Mouse (Mus musculus): ENCODE measurements around the gene Tpm1.

The Tpm1 gene

GRCm38 (mm10) chr9:67049086-67049824 lies at the start of gene Tpm1:
Gene Tpm1, minus strand, starts transcription at chr9:67049406.
- DNase-seq (ENCODE audit: extremely low spot score, low spot score), result peak; percentile 82

DNA sequence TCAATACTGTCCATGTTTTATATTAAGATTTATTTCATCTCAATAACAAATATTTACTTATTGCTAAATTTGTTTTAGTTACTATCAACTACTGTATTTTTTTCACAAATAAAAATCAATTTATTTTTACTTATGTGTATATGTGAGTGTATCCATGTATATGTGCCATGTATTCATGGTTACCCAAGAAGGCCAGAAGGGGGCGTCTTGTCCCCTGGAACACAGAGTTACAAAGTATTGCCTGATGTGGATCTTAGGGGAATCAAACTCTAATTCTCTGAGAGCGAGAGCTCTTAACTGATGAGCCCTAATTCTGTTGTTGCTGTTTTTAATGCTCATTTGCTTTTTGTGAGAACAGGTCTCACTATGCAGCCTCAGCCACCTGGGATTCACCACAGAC lies 45.2 kb upstream of the Tpm1 start:
- DNase-seq (ENCODE audit: extremely low spot score, low spot score), result no peak

DNA sequence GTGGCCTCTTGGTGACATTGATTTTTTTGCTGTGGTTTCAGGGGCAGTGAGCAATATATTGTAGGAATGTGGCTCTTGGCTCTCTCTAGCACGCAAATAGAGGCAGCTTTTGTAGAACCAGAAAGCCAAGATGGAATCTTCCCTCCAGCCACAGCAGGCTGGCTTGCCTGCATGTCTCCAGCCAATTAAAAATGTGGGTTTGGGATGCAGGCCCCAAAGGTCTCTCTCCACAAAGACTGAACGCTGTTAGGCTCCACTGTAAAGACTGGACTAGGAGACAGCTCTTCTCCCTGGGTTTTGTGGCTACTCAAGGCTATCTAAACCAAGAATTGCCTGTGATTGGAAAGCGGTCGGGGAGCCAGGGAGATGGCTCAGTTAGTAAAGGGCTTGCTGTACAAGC lies 43.0 kb upstream of the Tpm1 start:
- DNase-seq (ENCODE audit: extremely low spot score, low spot score), result no peak

DNA sequence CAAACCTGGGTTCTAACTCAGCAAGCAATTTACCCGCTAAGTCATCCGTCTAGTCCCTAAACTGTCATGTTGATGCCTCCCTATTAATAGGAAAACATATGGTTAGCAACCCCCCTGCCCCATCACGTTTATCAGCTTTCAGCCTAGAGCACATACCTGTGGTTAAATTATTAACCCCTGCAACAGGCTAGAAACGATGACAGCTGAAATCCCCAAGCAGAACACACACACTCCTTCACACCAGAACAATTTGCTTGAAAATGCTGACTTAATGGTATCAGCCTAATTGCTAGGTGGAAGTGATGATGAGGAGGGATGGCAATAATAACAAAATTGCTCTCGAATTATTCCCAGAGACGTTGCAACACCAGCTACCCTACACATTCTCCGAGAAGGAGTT lies 42.4 kb upstream of the Tpm1 start:
- DNase-seq (ENCODE audit: extremely low spot score, low spot score), result no peak

GRCm38 (mm10) chr9:67091151-67091550 lies 41.9 kb upstream of the Tpm1 start:
- no peak for DNase-seq (ENCODE audit: extremely low spot score, low spot score)

DNA sequence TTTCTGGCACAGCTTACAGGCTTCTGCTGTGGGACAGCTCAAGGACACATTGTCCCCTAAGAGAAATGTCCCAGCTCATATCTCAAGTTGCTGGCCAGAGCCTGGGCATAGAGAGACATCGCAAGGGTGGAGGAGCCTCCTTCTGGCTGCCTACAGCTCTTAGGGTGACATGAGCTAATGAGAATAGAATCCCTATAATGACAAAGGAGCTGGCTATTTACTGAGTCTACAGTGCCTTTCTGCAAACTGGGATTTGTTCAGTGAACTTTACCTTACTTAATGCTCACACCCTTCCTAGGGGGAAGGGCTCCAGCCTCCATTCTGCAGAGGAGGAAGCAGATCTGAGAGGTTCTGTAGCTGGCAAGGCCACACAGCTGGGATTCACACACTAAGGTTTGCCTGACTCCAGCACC lies 41.4 kb upstream of the Tpm1 start:
- no peak for DNase-seq (ENCODE audit: extremely low spot score, low spot score)

- DNase-seq (ENCODE audit: extremely low spot score, low spot score), result no peak
Measured at GRCm38 (mm10) chr9:67089167-67089566, 40.0 kb upstream of the Tpm1 start.

- DNase-seq (ENCODE audit: extremely low spot score, low spot score), result no peak
Measured at GRCm38 (mm10) chr9:67083801-67084200, 34.6 kb upstream of the Tpm1 start.

DNA sequence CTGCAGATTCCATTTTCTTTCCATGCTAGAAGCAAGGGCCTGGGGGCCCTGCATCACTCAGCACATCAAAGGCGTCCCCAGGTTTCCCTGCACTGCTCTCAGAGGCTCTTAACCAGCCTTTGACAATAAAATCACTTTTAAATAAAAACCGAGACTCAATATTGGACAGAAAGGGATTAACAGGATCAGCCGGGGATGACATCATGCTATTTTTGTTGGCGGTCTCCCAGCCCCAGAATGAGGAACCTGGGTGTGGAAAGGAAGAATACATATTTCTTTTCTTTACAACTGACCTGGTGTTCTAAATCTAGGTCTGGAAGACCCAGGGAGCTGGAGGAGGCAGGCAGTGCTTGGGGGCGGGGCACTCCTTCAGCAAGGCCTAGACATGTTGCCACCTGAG lies 32.5 kb upstream of the Tpm1 start:
- no peak for DNase-seq (ENCODE audit: extremely low spot score, low spot score)

DNA sequence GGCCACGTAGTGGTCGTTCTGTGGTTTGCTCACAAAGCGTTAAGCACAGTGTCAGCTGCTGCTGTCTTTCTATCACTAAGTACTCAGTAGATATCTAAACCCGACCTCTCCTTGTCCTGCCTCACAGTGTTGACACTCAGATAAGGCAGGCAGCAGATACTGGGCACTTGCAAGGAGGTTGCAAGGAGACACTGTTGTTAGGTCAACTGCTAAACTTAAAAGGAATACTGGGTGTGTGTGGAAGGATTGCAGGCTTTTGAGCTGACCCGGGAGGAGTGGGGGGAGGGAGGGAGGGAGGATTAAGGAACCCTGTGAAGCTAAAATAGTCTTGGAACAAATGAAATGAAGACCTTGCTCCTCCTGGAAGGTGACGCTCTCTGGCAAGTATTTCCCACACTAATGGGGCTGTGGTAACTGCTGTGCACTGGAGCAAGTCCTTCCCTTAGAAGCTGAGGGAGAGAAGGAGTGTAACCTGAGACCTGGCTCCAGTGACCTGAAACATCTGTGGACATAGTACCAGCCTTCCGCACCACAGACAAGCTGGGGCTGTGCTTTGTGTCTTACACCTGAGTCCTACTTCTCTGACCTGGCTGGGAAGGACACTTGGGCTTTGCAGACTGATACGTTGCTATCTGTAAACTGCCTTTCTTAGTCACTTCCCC lies 28.6 kb upstream of the Tpm1 start:
- no peak for DNase-seq (ENCODE audit: extremely low spot score, low spot score)

DNA sequence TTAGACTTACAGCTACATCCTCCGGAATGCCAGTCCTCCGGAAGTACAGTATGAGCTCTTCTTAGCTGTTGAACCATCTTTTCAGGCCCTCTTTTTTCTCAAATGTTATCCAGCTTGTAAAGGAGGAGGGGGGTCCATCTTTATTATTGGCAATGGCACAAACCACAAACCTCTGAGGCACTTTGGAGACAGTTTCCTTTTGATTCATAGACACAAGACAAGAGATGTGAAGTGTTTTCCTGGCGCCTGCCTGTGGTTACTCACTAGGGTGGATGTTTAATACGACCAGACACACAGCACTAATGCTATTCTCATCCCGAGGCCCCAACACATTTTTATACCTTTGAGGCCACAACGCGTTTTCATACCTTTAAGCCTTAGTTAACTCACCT lies 28.1 kb upstream of the Tpm1 start:
- DNase-seq (ENCODE audit: extremely low spot score, low spot score), result no peak

- DNase-seq (ENCODE audit: extremely low spot score, low spot score), result no peak
Measured at GRCm38 (mm10) chr9:67072182-67072581, 23.0 kb upstream of the Tpm1 start.

GRCm38 (mm10) chr9:67071596-67071995 lies 22.4 kb upstream of the Tpm1 start:
- no peak for DNase-seq (ENCODE audit: extremely low spot score, low spot score)

DNA sequence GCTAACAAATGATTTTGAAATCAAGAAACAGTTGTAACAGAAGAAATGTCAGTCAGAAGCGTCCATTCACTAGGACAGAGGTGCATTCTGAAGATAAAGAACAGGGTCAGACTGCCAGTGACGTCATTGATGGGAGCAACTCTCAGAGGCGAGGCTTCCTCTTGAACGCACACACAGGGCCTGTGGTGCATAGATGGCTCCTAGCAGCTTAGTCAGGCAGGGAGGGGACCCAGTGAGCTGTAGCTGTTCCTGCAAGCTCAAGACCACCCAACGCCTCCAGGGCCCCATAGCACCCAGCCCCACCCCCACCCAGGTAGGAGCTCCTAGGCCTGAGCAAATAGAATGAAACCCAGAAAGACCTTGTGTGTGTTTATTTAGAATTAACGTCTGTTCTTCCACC lies 21.9 kb upstream of the Tpm1 start:
- DNase-seq (ENCODE audit: extremely low spot score, low spot score), result no peak

- no peak for DNase-seq (ENCODE audit: extremely low spot score, low spot score)
Measured at GRCm38 (mm10) chr9:67066616-67067015, 17.4 kb upstream of the Tpm1 start.

- no peak for DNase-seq (ENCODE audit: extremely low spot score, low spot score)
Measured at GRCm38 (mm10) chr9:67059714-67060113, 10.5 kb upstream of the Tpm1 start.

DNA sequence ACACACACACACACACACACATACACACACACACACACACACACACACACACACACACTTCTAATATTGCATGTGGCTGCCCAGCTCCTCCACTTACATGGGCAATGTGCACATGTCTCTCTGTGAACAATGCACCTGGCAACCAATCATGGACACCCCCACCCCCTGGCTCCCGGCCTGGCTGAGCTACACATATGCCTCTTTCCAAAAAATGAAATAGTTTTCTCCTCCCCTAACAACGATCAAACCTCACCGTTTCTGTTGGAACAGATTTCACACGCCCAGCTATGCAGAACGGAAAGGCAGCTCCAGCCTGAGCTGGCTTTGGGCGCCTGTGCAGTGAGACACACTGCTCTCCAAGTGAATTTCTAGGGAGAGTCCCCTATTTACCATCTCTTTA lies 9.2 kb upstream of the Tpm1 start:
- no peak for DNase-seq (ENCODE audit: extremely low spot score, low spot score)

GRCm38 (mm10) chr9:67050736-67051337 lies 1.6 kb upstream of the Tpm1 start:
- no peak for DNase-seq (ENCODE audit: extremely low spot score, low spot score)

- DNase-seq (ENCODE audit: extremely low spot score, low spot score), result no peak
Measured at GRCm38 (mm10) chr9:67049836-67050235, 630 bp upstream of the Tpm1 start.

- DNase-seq (ENCODE audit: extremely low spot score, low spot score), result no peak
Measured at GRCm38 (mm10) chr9:67048483-67049085, 622 bp downstream of the Tpm1 start.

DNA sequence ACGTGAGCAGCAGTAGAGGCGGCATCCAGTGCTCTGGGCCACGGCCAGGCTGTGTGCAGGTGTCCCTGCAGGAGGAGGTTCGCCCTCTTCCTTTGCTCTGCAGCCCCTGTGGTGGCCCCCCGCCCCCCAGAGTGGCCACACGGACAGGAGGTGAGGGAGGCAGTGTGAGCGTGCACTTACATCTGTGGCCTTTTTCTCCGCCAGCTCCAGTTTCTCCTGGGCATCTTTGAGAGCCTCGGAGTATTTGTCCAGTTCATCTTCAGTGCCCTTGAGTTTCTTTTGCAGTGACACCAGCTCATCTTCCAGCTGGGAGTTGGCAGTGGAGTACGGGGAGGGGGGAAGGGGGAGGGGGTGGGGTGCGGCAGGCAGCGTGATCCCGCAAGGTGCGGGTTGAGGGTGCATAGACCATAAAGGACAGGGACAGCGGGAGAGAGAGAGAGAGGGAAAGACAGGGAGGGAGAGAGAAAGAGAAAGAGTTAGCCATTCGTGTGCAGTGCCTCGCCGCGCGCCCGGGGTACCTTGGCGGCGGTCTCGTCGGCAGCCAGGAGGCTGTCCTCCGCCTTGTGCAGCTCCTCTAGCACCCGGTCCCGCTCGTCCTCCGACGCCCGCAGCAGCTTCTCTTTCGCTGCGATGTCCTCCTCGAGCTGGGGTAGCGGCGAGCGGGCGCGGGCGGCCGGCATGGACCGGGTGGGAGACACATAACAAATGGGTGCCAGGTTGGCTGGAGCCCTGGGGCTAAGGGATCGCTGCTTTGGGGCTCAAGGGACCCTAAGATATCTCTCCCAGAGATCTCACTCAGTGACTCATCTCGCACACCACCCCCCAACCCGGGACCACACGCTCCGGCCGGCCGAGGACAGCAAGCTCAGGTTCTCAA lies 1.4 kb downstream of the Tpm1 start:
- peak; percentile 64 for DNase-seq (ENCODE audit: extremely low spot score, low spot score)

Measured in neural tube, embryonic 10.5 days (tissue).